ENCODE assay signal across 9 mouse cellular contexts in the genomic region with DNA sequence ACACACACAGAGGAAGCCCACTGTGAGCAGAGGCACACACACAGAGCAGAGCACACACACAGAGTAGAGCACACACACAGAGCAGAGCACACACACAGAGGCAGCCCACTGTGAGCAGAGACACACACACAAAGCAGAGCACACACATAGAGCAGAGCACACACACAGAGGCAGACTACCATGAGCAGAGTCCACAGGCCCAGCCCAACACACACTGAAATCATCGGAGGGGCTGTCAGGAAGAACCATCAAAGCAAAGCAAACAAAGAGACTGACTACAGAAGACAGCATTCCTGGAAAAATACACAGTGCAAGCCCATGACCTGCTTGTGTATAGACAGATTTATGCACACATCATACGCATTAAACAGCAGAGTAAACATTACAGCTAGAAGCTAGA. TPM values are rescaled to one million over a fixed set of nuclear protein-coding genes. Genes with fewer than 3 reads are reported as not detected.
DNase-seq lines count a peak whose midpoint lies in the region; ATAC-seq lines count a peak whose summit lies in the region.
"Had no signal": no experiment of that assay in that cellular context is flagged by ENCODE, and none has a peak within 500 bp of the region (broad histone marks: within the 10 kb centered on the region; RNA-seq: fewer than 3 reads in every experiment).

No protein-coding gene starts in this region.

- no peak overlapping the region for H3K4me2 ChIP-seq in forebrain, embryonic 15.5 days (replicated peaks)
- H3K4me2 ChIP-seq in lung, embryonic 16.5 days (ENCODE audit: low read depth, low read length) = no peak overlapping the region
- H3K4me2 ChIP-seq in liver, embryonic 11.5 days = no peak overlapping the region
- H3K4me2 ChIP-seq in stomach, embryonic 16.5 days (ENCODE audit: low read depth, low read length) = no peak overlapping the region

- no peak for DNase-seq in forebrain, embryonic 10.5 days (ENCODE audit: extremely low spot score, low spot score)
- DNase-seq in lung, postnatal 25 days (ENCODE audit: low spot score) = no peak
- no peak for DNase-seq in liver, embryonic 11.5 days (ENCODE audit: low spot score)
- no peak for DNase-seq in spleen, adult 12 weeks (ENCODE audit: low spot score)
- no peak for DNase-seq in embryo, embryonic 10.5 days (ENCODE audit: low spot score)
- DNase-seq: thymus, adult 18-20 months had no signal

- peaks cover 26% of the 10 kb centered on the region for H3K4me1 ChIP-seq in forebrain, embryonic 10.5 days
- no peaks in the 10 kb centered on the region for H3K4me1 ChIP-seq in forebrain, embryonic 15.5 days
- H3K4me1 ChIP-seq in lung, embryonic 16.5 days (replicated peaks; ENCODE audit: control insufficient read depth, insufficient read depth, low read length) = peaks cover 35% of the 10 kb centered on the region
- peaks cover 14% of the 10 kb centered on the region for H3K4me1 ChIP-seq in liver, embryonic 11.5 days (replicated peaks; ENCODE audit: control insufficient read depth, insufficient read depth, low read length)
- H3K4me1 ChIP-seq in stomach, embryonic 16.5 days (ENCODE audit: control insufficient read depth, insufficient read depth, low read length) = peaks cover 14% of the 10 kb centered on the region; the same call in 1 of the 2 replicates

- H3K27ac ChIP-seq in forebrain, embryonic 10.5 days = peak overlapping the region; percentile 68
- H3K27ac ChIP-seq in forebrain, embryonic 15.5 days (replicated peaks) = no peak overlapping the region
- H3K27ac ChIP-seq in lung, embryonic 16.5 days (ENCODE audit: low read length) = peak overlapping the region; percentile 93
- H3K27ac ChIP-seq in liver, embryonic 11.5 days (ENCODE audit: low read depth, low read length) = peak overlapping the region; percentile 71
- H3K27ac ChIP-seq in stomach, embryonic 16.5 days (ENCODE audit: low read length) = peak overlapping the region; percentile 83

- no peak overlapping the region for H3K4me3 ChIP-seq in forebrain, embryonic 10.5 days
- no peak overlapping the region for H3K4me3 ChIP-seq in forebrain, embryonic 15.5 days
- no peak overlapping the region for H3K4me3 ChIP-seq in lung, embryonic 16.5 days (ENCODE audit: low read length)
- H3K4me3 ChIP-seq in liver, embryonic 11.5 days (ENCODE audit: low read depth, low read length) = no peak overlapping the region
- no peak overlapping the region for H3K4me3 ChIP-seq in stomach, embryonic 16.5 days (replicated peaks; ENCODE audit: low read length)

- no peak overlapping the region for H3K9ac ChIP-seq in forebrain, embryonic 15.5 days (replicated peaks)
- H3K9ac ChIP-seq in lung, embryonic 16.5 days (ENCODE audit: low read length) = peak overlapping the region; percentile 26; the same call in 1 of the 2 replicates
- no peak overlapping the region for H3K9ac ChIP-seq in liver, embryonic 11.5 days (ENCODE audit: low read depth, low read length)
- peak overlapping the region; percentile 20; the same call in 1 of the 2 replicates for H3K9ac ChIP-seq in stomach, embryonic 16.5 days (ENCODE audit: low read length)

- peaks cover 16% of the 10 kb centered on the region for H3K27me3 ChIP-seq in forebrain, embryonic 10.5 days (ENCODE audit: poor library complexity, severe bottlenecking)
- no peaks in the 10 kb centered on the region for H3K27me3 ChIP-seq in forebrain, embryonic 15.5 days
- H3K27me3 ChIP-seq in lung, embryonic 16.5 days (ENCODE audit: control insufficient read depth, insufficient read depth, low read depth, low read length) = no peaks in the 10 kb centered on the region
- no peaks in the 10 kb centered on the region for H3K27me3 ChIP-seq in liver, embryonic 11.5 days (replicated peaks; ENCODE audit: control insufficient read depth, insufficient read depth, low read length)
- no peaks in the 10 kb centered on the region for H3K27me3 ChIP-seq in stomach, embryonic 16.5 days (ENCODE audit: control insufficient read depth, insufficient read depth, low read length)

- H3K9me3 ChIP-seq in forebrain, embryonic 10.5 days = no peaks in the 10 kb centered on the region; the same call in 1 of the 2 replicates
- no peaks in the 10 kb centered on the region for H3K9me3 ChIP-seq in forebrain, embryonic 15.5 days
- H3K9me3 ChIP-seq in lung, embryonic 16.5 days (ENCODE audit: control insufficient read depth, low read length) = peaks cover 4% of the 10 kb centered on the region; the same call in 1 of the 2 replicates
- no peaks in the 10 kb centered on the region; the same call in 1 of the 2 replicates for H3K9me3 ChIP-seq in liver, embryonic 11.5 days (ENCODE audit: control insufficient read depth, low read length)
- H3K9me3 ChIP-seq in stomach, embryonic 16.5 days (replicated peaks; ENCODE audit: control insufficient read depth, low read length) = no peaks in the 10 kb centered on the region

- peaks cover 9% of the 10 kb centered on the region for H3K36me3 ChIP-seq in forebrain, embryonic 10.5 days (replicated peaks)
- H3K36me3 ChIP-seq in forebrain, embryonic 15.5 days = no peaks in the 10 kb centered on the region
- H3K36me3 ChIP-seq in lung, embryonic 16.5 days (ENCODE audit: control insufficient read depth, insufficient read depth, low read length) = peaks cover 6% of the 10 kb centered on the region
- H3K36me3 ChIP-seq in liver, embryonic 11.5 days (ENCODE audit: control insufficient read depth, insufficient read depth, low read length) = no peaks in the 10 kb centered on the region; the same call in 1 of the 2 replicates
- 0 out of 2 replicates have a peak, but pooled peaks cover 3% of the 10 kb centered on the region for H3K36me3 ChIP-seq in stomach, embryonic 16.5 days (ENCODE audit: control insufficient read depth, insufficient read depth, low read length)

- ATAC-seq in forebrain, embryonic 15.5 days (replicated peaks) = no peak; the same call in 1 of the 2 replicates
- peak; percentile 18 for ATAC-seq in lung, embryonic 16.5 days (ENCODE audit: low read depth)
- peak; percentile 49 for ATAC-seq in liver, embryonic 11.5 days (replicated peaks; ENCODE audit: low FRiP score)
- peak; percentile 22; the same call in 1 of the 2 replicates for ATAC-seq in stomach, embryonic 16.5 days (ENCODE audit: insufficient read depth, low FRiP score)

- 90% methylated on average over 2 of the region's 2 CpGs for WGBS in forebrain, embryonic 10.5 days
- 66% methylated on average over 2 of the region's 2 CpGs for WGBS in forebrain, embryonic 15.5 days
- WGBS in lung, embryonic 16.5 days = 13% methylated on average over 2 of the region's 2 CpGs
- 63% methylated on average over 2 of the region's 2 CpGs for WGBS in liver, embryonic 11.5 days
- WGBS in stomach, embryonic 16.5 days = 13% methylated on average over 2 of the region's 2 CpGs

RNA-seq across cellular contexts. Expression of gene Sh3d21, which starts 7.4 kb away (rescaled TPM):
- polyA plus RNA-seq in forebrain, embryonic 10.5 days (2016; fragmentation: Nextera tagmentation; extraction: Ambion mirVana) = 1.5 and 1.6 TPM in 2 replicates
- 0.86 and 0.88 TPM in 2 replicates for polyA plus RNA-seq in forebrain, embryonic 15.5 days (2015; fragmentation: Nextera tagmentation; extraction: Ambion mirVana)
- 9.2 and 12.3 TPM in 2 replicates for polyA plus RNA-seq in lung, embryonic 16.5 days (2015; fragmentation: Nextera tagmentation; extraction: Ambion mirVana)
- polyA plus RNA-seq in liver, embryonic 11.5 days (2014; fragmentation: Nextera tagmentation; extraction: Ambion mirVana) = 2.3 TPM in 2 replicates
- 7.3 and 8.6 TPM in 2 replicates for polyA plus RNA-seq in stomach, embryonic 16.5 days (2015; fragmentation: Nextera tagmentation; extraction: Ambion mirVana)

RNA-seq across cellular contexts. Expression of gene Eva1b, which starts 8.3 kb away (rescaled TPM):
- 19.1 and 20.7 TPM in 2 replicates for polyA plus RNA-seq in forebrain, embryonic 10.5 days (2016; fragmentation: Nextera tagmentation; extraction: Ambion mirVana)
- 9.2 and 10.1 TPM in 2 replicates for polyA plus RNA-seq in forebrain, embryonic 15.5 days (2015; fragmentation: Nextera tagmentation; extraction: Ambion mirVana)
- polyA plus RNA-seq in lung, embryonic 16.5 days (2015; fragmentation: Nextera tagmentation; extraction: Ambion mirVana) = 98.0 and 108 TPM in 2 replicates
- 25.3 and 28.1 TPM in 2 replicates for polyA plus RNA-seq in liver, embryonic 11.5 days (2014; fragmentation: Nextera tagmentation; extraction: Ambion mirVana)
- polyA plus RNA-seq in stomach, embryonic 16.5 days (2015; fragmentation: Nextera tagmentation; extraction: Ambion mirVana) = 46.4 and 49.7 TPM in 2 replicates

RNA-seq across cellular contexts. Expression of gene Thrap3, which starts 46.7 kb away (rescaled TPM):
- 251 and 256 TPM in 2 replicates for polyA plus RNA-seq in forebrain, embryonic 10.5 days (2016; fragmentation: Nextera tagmentation; extraction: Ambion mirVana)
- polyA plus RNA-seq in forebrain, embryonic 15.5 days (2015; fragmentation: Nextera tagmentation; extraction: Ambion mirVana) = 179 and 185 TPM in 2 replicates
- polyA plus RNA-seq in lung, embryonic 16.5 days (2015; fragmentation: Nextera tagmentation; extraction: Ambion mirVana) = 197 and 213 TPM in 2 replicates
- 199 and 207 TPM in 2 replicates for polyA plus RNA-seq in liver, embryonic 11.5 days (2014; fragmentation: Nextera tagmentation; extraction: Ambion mirVana)
- 164 and 176 TPM in 2 replicates for polyA plus RNA-seq in stomach, embryonic 16.5 days (2015; fragmentation: Nextera tagmentation; extraction: Ambion mirVana)

RNA-seq across cellular contexts. Expression of gene Stk40, which starts 52.1 kb away (rescaled TPM):
- polyA plus RNA-seq in forebrain, embryonic 10.5 days (2016; fragmentation: Nextera tagmentation; extraction: Ambion mirVana) = 43.7 and 45.5 TPM in 2 replicates
- 35.3 and 35.4 TPM in 2 replicates for polyA plus RNA-seq in forebrain, embryonic 15.5 days (2015; fragmentation: Nextera tagmentation; extraction: Ambion mirVana)
- 37.7 and 40.3 TPM in 2 replicates for polyA plus RNA-seq in lung, embryonic 16.5 days (2015; fragmentation: Nextera tagmentation; extraction: Ambion mirVana)
- polyA plus RNA-seq in liver, embryonic 11.5 days (2014; fragmentation: Nextera tagmentation; extraction: Ambion mirVana) = 24.4 and 26.7 TPM in 2 replicates
- polyA plus RNA-seq in stomach, embryonic 16.5 days (2015; fragmentation: Nextera tagmentation; extraction: Ambion mirVana) = 28.4 and 29.6 TPM in 2 replicates

RNA-seq across cellular contexts. Expression of gene Lsm10, which starts 59.4 kb away (rescaled TPM):
- polyA plus RNA-seq in forebrain, embryonic 10.5 days (2016; fragmentation: Nextera tagmentation; extraction: Ambion mirVana) = 53.7 and 55.1 TPM in 2 replicates
- polyA plus RNA-seq in forebrain, embryonic 15.5 days (2015; fragmentation: Nextera tagmentation; extraction: Ambion mirVana) = 58.9 and 63.8 TPM in 2 replicates
- polyA plus RNA-seq in lung, embryonic 16.5 days (2015; fragmentation: Nextera tagmentation; extraction: Ambion mirVana) = 57.2 and 57.7 TPM in 2 replicates
- polyA plus RNA-seq in liver, embryonic 11.5 days (2014; fragmentation: Nextera tagmentation; extraction: Ambion mirVana) = 46.6 and 53.3 TPM in 2 replicates
- polyA plus RNA-seq in stomach, embryonic 16.5 days (2015; fragmentation: Nextera tagmentation; extraction: Ambion mirVana) = 49.4 and 52.4 TPM in 2 replicates

Comparison
In these comparisons a context has a peak if more than half of its experiments do, and no peak if none do; other contexts are left out.
1. H3K9ac ChIP-seq: peak in lung, embryonic 16.5 days (single experiment) and stomach, embryonic 16.5 days (single experiment); none in forebrain, embryonic 15.5 days (single experiment) and liver, embryonic 11.5 days (single experiment).